Mouse (Mus musculus): ENCODE measurements around the gene Cwc22.

Cwc22 gene

DNA sequence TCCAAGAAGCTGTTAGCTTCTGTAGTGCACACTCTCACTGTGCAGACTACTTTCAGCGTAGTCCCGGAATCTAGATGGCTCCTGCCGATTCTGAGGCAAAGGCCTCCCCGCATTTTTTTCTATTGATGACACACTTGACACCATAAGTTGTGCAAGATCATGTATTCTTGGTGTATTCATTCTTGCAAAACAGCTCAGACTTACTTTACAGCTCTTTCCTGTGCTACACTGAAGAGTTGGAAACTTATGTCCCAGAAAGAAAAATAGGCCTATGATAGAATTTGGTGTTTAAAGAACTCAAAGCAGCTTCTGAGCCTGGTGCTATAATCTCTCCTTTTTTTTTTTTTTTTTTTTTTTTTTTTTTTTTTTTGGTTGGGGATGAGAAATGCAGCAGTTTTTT lies 23.8 kb upstream of the Cwc22 start:
- no peak for DNase-seq (ENCODE audit: low spot score in 2 of 2)

DNA sequence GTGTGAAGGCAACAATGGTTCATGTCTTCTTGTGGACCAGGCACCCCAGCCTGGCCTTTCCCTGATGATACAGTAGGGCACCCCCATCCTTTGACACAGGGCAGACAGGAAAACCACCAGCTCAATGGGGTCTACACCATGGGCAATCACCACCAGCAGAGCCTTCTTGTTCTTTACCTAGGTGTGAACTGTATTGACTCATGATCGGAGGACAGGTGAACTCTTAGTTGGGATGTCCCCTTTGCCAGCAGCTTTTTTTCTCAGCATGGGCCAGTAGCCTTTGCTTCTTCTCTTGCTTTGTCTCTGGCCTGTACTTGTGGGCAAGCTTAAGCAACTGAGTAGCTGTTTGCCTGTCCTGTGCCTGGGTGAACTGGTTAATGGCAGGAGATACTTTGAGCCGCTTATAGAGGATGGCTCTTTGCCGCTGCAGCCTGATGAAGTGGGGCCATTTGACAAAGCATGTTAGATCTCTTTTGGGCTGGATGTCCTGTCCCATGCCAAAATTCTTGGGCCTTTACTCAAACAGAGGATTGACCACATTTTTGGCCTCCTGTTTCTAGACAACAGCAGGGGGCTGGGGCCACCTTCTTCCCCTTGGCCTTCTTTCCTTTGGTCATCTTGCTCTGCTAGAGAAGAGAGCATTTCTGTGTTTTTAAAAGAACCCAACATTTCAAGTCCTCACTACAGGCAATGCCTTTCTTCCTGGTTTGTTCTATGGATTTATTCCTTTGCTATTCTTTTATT lies 16.4 kb upstream of the Cwc22 start:
- no peak for DNase-seq (ENCODE audit: low spot score in 2 of 2)

DNA sequence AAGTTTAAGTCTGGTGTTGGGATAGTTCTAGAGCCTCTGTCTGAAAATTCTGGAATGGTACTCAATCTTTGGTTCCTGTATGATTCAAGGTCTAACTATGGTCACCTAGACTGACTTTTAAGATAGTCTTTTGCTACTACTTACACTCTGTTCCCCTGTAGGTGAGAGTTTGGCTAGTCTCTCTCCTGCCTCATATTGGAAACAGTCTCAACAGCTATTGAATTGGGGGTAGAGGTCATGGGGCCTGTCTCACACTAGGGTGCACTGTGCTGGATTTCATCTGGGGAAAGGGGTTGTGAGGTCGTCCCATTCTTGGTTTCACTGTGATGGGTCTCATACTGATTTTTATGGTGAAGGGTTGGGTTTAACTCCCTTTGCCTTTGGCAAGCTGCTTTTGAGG lies 15.1 kb upstream of the Cwc22 start:
- DNase-seq (ENCODE audit: low spot score in 2 of 2): no peak

DNA sequence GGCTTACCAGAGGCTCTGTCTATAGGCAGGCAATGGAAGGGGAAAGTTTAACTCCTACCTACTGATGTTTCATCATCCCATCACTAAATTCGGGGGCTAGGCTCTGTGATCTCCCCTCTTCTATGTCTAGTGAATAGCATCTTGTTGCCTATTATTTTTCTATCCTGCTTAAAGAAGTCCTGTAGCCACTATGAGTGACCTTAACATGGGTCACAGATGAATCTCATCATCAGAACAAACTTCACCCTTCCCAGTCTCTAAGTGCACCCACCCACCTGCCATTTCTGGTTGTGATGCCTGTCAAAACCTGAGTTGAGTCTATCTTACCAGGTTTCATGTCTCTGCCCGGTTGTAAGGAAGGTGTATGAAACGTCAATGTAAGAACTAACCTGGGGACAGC lies 14.5 kb upstream of the Cwc22 start:
- DNase-seq (ENCODE audit: low spot score in 2 of 2): no peak

DNA sequence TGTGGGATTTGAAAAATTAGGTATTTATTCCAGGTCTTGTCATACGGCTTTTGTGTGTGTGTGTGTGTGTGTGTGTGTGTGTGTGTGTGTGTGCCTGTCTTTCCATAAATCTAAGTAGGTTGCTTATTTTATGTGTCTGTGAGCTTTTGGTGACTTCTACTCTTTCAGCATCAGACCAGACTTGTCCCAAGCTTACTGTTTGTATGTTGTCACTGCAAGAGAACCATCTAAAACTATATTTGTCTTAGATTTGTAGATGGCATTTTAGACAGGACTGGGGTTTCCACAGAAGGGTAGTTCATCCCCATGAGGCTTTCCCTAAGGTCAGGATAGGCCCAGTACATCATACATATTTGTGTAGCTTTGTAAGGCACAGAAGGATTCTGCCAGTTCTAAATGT lies 13.2 kb upstream of the Cwc22 start:
- no peak for DNase-seq (ENCODE audit: low spot score in 2 of 2)

DNA sequence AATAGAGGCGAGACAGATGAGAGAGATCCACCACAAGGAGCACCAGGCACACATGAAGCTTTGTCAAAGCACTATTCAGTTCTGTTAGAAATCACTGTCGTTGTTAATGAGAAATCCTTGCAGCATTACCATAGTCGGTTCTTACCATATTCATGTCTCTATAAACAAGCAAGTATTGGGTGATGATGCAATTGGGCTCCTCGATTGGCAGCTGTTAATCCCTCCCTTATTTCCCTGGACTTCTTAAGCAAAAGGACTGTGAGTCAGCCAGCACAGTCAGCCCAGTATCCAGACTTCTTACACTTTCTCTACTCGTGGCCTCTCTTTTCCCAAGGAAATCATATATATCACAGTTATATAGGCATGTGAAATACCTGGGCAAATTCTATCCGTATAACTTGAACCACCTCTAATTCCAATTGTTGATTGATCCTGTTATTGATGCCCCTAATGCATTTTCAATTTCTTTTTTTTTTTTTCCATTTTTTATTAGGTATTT lies 5.3 kb upstream of the Cwc22 start:
- DNase-seq (ENCODE audit: low spot score in 2 of 2): no peak

DNA sequence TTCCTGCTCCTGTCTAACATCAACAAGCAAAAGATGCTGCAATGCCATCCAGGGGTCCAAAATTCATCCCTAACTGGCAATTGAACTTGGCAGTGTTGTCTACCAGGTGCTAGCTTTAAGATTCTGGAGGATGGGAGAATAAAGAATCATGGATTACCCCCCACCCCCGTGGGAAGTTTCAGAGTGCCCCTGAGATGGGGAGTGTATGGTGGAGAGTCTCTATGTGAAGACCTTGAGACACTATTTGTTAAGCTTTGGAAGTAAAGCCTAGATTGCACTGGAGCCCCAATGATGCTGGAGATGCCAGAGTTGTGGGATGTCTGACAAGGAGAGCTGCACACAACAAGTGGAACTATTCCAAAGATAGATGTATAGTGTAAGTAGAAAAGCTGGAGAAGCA lies 3.9 kb upstream of the Cwc22 start:
- no peak for DNase-seq (ENCODE audit: low spot score in 2 of 2)

DNA sequence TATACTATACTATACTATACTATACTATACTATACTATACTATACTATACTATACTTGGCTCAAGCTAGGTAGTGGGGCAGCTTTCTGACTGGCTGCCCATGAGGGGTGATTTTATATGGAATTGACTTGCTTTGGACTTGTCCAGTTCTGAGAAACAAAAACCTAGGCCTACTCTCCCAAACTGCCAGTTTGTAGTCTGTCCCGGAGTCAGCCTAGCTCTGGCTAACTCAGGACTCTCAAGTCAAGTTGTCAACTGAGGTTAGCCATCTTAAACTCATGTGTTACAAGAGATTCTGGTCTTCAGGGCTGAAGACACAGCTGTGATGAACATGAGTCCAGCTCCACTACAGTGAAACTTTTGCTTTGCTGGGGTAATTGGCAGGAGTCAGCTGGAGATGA lies 3.3 kb upstream of the Cwc22 start:
- no peak for DNase-seq (ENCODE audit: low spot score in 2 of 2)

DNA sequence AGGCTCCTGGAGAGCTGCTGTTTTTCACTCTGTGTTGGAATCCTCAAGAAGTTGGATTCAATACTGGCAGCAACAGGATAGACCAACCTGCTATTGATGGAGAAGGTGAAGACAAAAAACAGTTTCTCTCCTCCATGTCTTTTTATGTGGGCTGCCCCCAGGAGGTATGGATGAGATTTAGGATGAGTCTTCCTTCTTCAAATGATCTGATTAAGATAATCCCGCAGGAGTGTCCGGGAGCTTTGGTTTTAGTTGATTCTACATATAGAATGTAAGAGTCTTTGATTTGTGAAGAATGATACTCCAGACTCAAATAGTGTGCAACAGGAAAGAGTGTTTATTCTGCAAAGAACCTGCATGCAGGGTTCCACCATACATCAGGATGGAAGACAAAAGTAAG lies 2.7 kb upstream of the Cwc22 start:
- no peak for DNase-seq (ENCODE audit: low spot score in 2 of 2)

DNA sequence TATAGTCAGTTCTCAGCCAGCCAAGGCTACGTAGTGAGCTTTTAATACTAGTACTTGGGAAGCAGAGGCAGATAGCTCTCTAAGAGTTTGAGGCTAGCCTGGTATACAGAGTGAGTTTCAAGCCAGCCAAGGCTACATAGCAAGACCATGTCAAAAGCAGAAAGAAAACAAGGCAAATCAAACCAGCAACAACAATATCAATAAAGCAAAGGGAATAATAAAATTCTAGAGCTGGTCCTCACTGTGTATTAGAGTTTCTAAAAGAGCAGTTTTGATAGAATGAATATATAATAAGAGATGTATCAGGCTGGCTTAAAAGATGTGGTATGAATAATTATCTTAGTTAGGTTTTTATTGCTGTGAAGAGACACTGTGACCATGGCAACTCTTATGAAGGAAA lies 2.0 kb upstream of the Cwc22 start:
- DNase-seq (ENCODE audit: low spot score in 2 of 2): no peak

DNA sequence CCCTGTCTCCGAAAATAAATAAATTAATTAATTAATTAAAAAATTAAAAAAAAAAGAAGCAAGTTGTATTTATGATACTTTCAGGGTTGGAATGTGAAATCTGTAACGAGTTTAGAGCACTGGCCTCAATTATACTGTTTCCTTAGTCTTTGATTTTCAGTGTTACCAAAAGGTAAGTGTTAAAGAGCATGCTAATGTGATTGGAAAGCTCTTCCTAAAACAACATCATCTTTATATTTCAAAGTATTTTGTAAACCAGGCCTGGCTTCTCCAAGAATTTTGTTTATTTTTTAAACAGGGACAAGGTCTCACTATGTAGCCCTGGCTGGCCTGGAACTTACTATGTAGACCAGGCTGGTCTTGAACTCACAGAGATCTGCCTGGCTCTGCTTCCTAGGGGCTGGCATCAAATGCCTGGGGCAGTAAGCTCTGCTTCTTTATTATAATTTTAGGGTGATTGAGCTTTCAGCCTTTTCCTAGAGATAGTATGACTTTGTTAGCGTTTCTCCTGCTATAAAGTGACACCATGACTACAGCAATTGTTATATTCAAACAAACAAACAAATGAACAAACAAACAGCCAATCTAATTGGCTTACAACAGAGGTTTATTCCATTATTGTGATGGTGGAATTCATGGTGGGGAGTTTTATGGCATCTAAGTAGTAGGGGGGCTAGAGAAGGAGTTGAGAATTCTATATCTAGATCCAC lies 1.1 kb upstream of the Cwc22 start:
- DNase-seq (ENCODE audit: low spot score in 2 of 2): no peak

DNA sequence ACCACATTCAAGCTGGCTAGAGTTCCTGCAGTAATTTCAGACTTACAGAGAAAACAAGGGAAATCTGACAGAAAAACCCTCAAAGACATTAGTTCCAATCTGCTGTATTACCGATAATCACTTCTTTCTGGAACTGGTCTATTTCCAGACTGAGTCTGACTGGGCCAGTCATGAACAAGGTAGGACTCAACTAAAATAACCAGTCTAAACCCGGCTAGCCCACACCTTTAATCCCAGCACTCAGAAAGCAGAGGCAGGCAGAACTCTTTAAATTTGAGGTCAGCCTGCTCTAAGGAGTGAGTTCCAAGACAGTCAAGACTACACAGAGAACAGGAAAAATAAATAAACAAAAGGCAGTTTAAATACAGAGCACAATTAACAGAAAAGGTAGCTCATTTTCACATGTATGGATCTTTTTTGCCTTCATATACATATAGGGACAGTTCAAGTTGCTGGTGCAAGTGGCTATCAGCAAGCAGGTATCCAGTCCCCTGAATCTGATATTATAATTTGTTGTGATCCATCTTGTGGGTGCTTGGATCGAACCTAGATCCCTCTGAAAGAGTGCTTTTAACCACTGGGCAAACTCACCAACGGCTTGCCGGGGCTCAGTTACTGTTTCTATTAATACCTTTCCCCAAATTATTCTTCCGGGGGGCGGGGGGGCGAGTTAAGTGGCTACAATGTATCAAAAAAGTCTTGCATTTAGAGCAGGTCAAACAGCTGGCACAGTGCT lies 1.1 kb downstream of the Cwc22 start:
- DNase-seq (ENCODE audit: low spot score in 2 of 2): no peak

DNA sequence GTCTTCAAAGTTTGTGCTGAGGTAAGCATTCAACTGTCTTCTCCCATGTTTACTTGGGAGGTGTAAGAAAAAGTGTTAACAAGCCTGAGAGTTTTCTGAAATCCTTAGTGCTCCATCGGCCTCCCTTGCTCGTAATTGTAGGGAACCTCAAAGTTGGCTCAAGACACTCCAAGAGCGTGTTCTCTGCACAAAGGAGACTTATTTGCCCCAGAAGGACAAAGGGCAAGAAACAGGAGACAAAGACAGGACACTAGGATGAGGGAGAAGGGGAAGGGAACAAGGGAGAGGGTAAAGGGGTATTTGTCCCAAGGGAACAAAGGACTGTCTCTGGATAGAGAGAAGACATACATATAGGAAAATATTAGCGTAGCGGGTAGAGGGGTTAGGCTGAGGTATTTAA lies 1.9 kb downstream of the Cwc22 start:
- no peak for DNase-seq (ENCODE audit: low spot score in 2 of 2)

DNA sequence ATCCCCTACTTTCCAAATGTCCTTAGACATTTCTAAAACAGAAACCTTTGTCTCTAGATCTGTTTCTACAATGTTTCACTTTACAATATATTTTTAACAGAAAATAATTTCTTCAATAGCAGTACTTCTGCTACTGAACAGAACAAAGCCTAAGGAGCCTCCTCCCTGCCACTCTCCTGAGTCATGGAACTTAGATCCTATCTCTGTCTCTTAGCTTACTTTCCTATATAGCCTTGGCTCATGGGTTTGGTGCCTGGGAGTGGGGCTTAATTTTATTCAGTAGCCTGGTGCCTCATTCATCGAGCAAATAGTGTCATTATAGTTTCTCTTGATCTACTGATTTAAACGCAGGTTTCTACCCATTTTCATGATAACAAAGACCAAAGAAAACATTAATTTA lies 4.2 kb downstream of the Cwc22 start:
- no peak for DNase-seq (ENCODE audit: low spot score in 2 of 2)

DNA sequence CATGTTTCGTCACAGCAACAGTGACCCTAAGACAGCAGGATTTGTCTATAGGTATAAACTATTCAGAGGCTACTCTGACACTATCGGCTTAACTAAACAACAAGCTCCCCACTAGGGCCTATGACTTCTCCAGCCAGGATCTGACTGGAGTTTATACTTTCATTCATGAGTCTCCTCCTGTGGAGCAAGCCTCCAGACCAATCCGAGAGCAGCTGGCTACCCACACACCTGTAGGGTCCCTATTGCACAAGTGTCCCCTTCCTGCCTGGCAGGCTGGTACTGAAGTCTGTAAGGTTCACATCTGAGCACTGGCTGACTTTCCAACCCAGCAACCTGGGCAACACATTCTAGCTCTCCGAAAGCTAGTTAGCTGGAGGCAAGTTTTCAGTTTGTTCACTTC lies 7.9 kb downstream of the Cwc22 start:
- no peak for DNase-seq (ENCODE audit: low spot score in 2 of 2)

DNA sequence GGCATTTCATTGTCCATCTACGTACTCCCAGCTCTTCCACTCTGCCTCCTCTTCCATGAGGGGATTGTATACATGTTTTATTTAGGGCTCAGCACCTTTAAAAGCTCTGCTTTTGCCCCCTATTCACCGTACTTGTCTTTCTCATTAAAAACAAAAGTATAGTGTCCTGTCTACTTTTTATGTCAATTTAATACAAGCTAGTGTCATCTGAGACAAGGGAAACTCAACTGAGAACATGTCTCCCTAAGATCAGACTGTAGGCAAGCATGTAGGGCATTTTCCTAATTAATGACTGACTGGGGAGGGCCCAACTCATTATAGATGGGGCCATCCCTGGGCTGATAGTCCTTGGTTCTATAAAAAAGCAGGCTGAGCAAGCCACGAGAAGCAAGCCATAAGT lies 8.4 kb downstream of the Cwc22 start:
- DNase-seq (ENCODE audit: low spot score in 2 of 2): no peak

DNA sequence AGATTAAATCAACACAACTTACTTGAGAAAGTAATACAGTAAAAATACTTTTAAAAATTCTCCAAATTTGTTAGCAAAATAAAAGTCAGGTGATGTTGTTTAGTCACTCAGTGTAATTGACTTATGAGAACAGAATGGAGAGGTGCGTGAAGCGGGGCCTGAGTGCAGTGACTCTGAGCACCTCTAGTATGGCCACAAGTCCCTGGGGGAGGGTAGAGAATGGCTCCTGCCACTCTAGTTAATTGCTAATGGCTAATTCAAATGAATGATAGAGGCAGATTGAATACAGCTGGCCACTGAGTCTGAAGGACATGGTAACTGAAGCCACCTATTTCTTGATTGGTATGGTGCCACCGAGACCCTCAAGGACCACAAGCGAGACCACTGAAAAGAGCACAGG lies 12.0 kb downstream of the Cwc22 start:
- no peak for DNase-seq (ENCODE audit: low spot score in 2 of 2)

DNA sequence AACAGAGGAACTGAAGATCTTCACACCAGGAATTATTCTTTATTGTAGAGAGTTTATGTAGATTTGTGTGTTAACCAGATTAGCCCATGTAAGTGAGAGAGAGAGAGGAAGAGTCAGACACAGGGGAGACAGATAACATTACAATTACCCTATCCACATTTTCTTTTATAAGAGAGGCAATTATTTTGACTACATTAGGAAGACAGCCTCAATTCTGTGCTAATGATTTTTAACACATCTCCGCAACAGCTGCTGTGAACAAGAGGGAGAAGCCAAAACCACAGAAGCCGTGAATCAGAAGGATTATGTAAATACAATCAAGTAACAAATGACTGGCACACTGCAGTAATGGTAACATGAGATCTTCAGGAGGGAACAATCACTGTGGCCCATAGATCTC lies 12.5 kb downstream of the Cwc22 start:
- no peak for DNase-seq (ENCODE audit: low spot score in 2 of 2)

DNA sequence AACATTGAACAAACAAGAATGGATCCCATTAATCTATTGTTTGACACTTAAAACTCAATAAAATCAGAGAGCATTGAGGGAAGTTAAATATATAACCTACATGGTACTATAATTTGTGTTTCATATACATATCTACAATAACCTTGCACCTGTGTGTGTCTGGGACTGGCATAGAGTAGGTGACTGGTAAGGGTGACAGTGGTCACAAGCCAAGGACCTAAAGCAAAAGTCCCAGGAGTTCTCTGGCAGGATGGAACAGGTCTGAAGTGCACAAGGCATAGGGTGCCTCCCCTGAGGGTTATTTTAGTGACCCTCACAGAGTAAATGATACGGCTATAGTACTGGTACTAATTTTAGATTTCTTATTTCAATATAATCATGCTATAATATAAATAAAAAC lies 14.2 kb downstream of the Cwc22 start:
- no peak for DNase-seq (ENCODE audit: low spot score in 2 of 2)

DNA sequence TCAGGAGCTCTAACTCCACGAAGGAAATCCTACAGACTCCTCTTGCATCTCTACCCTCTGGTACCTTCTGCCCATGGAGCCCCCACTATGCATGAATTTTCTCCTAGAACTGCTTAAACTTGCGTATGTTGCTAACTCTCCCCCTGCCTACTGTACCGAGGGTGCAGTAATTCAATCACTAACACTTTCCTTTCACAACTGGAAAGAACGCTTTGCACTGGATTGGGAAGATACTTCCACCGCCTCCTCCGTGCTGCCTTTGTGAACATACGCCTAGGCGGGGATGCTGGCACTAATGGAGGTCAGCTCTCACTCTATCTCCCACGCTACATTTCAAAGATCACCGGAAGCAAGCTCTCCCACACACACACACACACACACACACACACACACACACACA lies 17.8 kb downstream of the Cwc22 start:
- no peak for DNase-seq (ENCODE audit: low spot score in 2 of 2)

DNA sequence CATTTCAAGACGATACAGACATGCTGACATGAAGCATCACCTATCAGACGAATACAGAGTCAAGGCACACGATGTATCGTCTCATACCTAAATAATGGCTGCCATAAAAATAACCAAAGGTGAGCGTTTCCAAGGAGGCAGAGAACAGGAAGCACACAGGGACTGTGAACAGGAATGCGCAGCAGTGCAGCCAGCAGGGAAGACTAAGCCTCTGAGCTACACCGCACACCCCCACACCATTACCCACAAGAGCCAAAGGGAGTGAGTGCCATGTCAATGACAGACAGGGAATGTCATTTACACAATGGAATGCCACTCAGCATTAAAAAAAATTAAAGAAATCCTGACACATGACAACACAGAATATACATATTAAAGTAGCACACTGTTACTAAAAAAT lies 19.7 kb downstream of the Cwc22 start:
- DNase-seq (ENCODE audit: low spot score in 2 of 2): no peak

DNA sequence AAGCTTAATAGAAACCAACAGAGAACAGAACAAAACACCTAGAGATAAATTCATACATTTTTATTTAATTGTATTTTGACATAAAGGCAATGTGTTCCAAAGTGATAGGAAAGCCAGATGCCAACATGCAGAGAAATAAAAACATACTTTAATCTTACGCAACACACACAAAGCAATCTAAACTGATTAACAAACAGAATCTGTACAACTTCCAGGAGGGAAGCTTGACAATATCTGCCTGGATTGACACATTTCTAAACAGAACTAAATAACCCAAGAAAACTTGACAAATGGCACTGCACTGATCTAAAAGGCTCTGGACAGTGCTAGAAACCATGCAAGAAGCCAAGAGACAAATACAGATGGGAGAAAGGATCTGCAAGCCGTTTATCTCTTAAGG lies 20.2 kb downstream of the Cwc22 start:
- DNase-seq (ENCODE audit: low spot score in 2 of 2): no peak
